Mouse (Mus musculus) ES-E14 (cell line): ENCODE results near the gene Mfsd2a.
"Not testable (repeated sequence)": the region's sequence is repeated elsewhere in the genome, so short reads cannot be mapped to it uniquely, and the experiment has no call there.

Source experiments
- CHD2 ChIP-seq: IDR thresholded peaks from 2 replicates; pipeline ENCODE4 v1.6.1; 2014; ENCODE audit warnings: mild to moderate bottlenecking, low read depth, low read length, inconsistent platforms
- HCFC1 ChIP-seq: IDR thresholded peaks from 2 replicates; pipeline ENCODE4 v1.6.1; 2012; ENCODE audit warnings: low read length, inconsistent platforms, borderline replicate concordance; ENCODE audit not compliant: insufficient read depth
- MAFK ChIP-seq: IDR thresholded peaks from 2 replicates; pipeline ENCODE4 v1.6.1; 2014; ENCODE audit warnings: mild to moderate bottlenecking, low read depth, low read length, inconsistent platforms; ENCODE audit not compliant: insufficient read depth
- ZC3H11A ChIP-seq: IDR thresholded peaks from 2 replicates; pipeline ENCODE4 v1.6.1; 2012; ENCODE audit warnings: low read depth, mild to moderate bottlenecking, inconsistent platforms, low read length, borderline replicate concordance
- ZNF384 ChIP-seq: IDR thresholded peaks from 2 replicates; pipeline ENCODE4 v1.6.1; 2012; ENCODE audit warnings: low read depth, low read length, inconsistent platforms

DNA sequence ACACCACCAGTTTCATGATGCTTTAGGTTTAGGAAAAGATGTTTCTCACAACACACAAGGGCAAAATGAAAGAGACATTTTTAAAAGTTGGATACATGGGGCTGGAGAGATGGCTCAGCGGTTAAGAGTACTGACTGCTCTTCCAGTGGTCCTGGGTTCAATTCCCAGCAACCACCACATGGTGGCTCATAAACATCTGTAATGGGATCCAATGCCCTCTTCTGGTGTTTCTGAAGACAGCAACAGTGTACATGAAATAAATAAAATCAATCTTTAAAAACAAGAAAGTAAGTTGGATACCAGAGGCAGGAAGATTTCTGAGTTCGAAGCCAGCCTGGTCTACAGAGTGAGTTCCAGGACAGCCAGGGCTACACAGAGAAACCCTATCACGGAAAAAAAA is 27.0 kb upstream of the Mfsd2a start:
- TF ChIP-seq CHD2, HCFC1, MAFK: not testable (repeated sequence)
- 0 out of 2 replicates have a peak, but pooled peaks have one; percentile 27 for TF ChIP-seq ZC3H11A
- TF ChIP-seq ZNF384 = peak; percentile 34; the same call in 1 of the 2 replicates
